Mouse (Mus musculus) neural tube, embryonic 11.5 days (tissue): ENCODE results near the gene Ift43. TPM values are rescaled to one million over a fixed set of nuclear protein-coding genes. Genes with fewer than 3 reads are reported as not detected.

Source experiments
- ATAC-seq: fragments of 200-750 bp; cut with Nextera tagmentation; 2 replicates; pipeline ENCODE4 v1.8.0; 2017; ENCODE audit warnings: moderate number of reproducible peaks, mild to moderate bottlenecking, moderate TSS enrichment, moderate library complexity; ENCODE audit not compliant: insufficient read depth, low FRiP score, low TSS enrichment
- DNase-seq: peaks from one replicate; pipeline ENCODE4 v3.0.0-alpha.2; 2015; ENCODE audit warnings: low spot score
- H3K27ac ChIP-seq: fragments of 300-500 bp; sonication (generic); 2 replicates; pipeline ENCODE4 v1.5.1; 2014; ENCODE audit warnings: low read depth, mild to moderate bottlenecking, low read length
- H3K27me3 ChIP-seq: fragments of 300-500 bp; sonication (generic); 2 replicates; pipeline ENCODE4 v1.6.1; 2014; ENCODE audit warnings: mild to moderate bottlenecking, low read length, mixed read lengths; ENCODE audit not compliant: control insufficient read depth, insufficient read depth
- H3K36me3 ChIP-seq: fragments of 300-500 bp; sonication (generic); 2 replicates; pipeline ENCODE4 v1.6.1; 2014; ENCODE audit warnings: mild to moderate bottlenecking, low read length, moderate library complexity, mixed read lengths; ENCODE audit not compliant: control insufficient read depth, insufficient read depth
- H3K4me1 ChIP-seq: fragments of 300-500 bp; sonication (generic); 2 replicates; pipeline ENCODE4 v1.6.1; 2014; ENCODE audit warnings: low read length, mixed read lengths; ENCODE audit not compliant: control insufficient read depth, insufficient read depth
- H3K4me2 ChIP-seq: fragments of 300-500 bp; sonication (generic); 2 replicates; pipeline ENCODE4 v1.6.1; 2014; ENCODE audit warnings: low read depth, mild to moderate bottlenecking, moderate library complexity
- H3K4me3 ChIP-seq: fragments of 300-500 bp; sonication (generic); 2 replicates; pipeline ENCODE4 v1.5.1; 2014; ENCODE audit warnings: low read depth, low read length
- H3K9ac ChIP-seq: fragments of 300-500 bp; sonication (generic); 2 replicates; pipeline ENCODE4 v1.6.1; 2014; ENCODE audit warnings: mild to moderate bottlenecking, low read length
- H3K9me3 ChIP-seq: fragments of 300-500 bp; sonication (generic); 2 replicates; pipeline ENCODE4 v1.6.1; 2016; ENCODE audit warnings: low read length; ENCODE audit not compliant: control insufficient read depth
- WGBS: fragments of 180-500 bp; shearing (Covaris S2); extraction: QIAGEN DNeasy Blood & Tissue Kit; methylation state at CpG from one replicate; pipeline ENCODE4 v1.1.7; 2014; 5-methylcytosine and 5-hydroxymethylcytosine counted together
- polyA plus RNA-seq: library from polyadenylated mRNA; unstranded; fragments of >200 nt; fragmentation: Nextera tagmentation; extraction: Ambion mirVana; gene quantifications from 2 replicates; pipeline ENCODE4 v1.2.1, GENCODE M21; 2014

Gene Ift43
- polyA plus RNA-seq, 1 experiment from 2014 or later, result 88.1 TPM

- 37% methylated on average over 6 of the region's 6 CpGs for WGBS
- Histone ChIP-seq H3K36me3 (no peaks in the 10 kb centered on the region), H3K4me2 (no peak overlapping the region), H3K9ac (no peak overlapping the region), H3K4me1 (0 out of 2 replicates have a peak, but pooled peaks cover 2% of the 10 kb centered on the region), H3K27me3 (no peaks in the 10 kb centered on the region), H3K9me3 (no peaks in the 10 kb centered on the region), H3K4me3 (no peak overlapping the region), H3K27ac (no peak overlapping the region)
- no peak for DNase-seq
- no peak for ATAC-seq
Measured at GRCm38 (mm10) chr12:86173314-86173713, 91.0 kb downstream of the Ift43 start.

DNA sequence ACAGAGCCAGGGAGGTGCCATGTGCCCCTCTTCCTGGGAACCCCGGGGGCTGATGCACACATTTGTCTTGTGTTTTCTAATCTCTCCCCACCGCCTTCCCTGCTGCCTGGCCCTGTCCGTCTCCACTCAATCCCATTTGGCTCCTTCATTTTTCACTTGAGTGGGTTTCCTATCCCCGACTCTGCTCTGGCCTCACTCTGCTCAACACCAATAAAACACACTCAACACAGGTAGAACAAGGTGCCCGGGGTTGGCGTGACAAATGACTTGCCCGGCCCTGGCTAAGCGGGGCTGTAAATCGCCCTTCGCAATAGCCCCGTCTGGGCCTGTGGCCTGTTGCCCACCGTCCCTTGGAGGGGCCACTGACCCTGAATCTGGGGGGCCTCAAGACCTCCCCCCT is 92.0 kb downstream of the Ift43 start:
- DNase-seq (no peak), ATAC-seq (no peak)
- H3K4me1 ChIP-seq, result 0 out of 2 replicates have a peak, but pooled peaks cover 2% of the 10 kb centered on the region
- no peaks in the 10 kb centered on the region for H3K27me3 ChIP-seq
- 58% methylated on average over 12 of the region's 12 CpGs for WGBS
- H3K9ac ChIP-seq, result no peak overlapping the region
- no peaks in the 10 kb centered on the region for H3K36me3 ChIP-seq
- no peak overlapping the region for H3K4me3 ChIP-seq
- no peak overlapping the region for H3K4me2 ChIP-seq
- H3K9me3 ChIP-seq, result no peaks in the 10 kb centered on the region
- no peak overlapping the region for H3K27ac ChIP-seq

DNA sequence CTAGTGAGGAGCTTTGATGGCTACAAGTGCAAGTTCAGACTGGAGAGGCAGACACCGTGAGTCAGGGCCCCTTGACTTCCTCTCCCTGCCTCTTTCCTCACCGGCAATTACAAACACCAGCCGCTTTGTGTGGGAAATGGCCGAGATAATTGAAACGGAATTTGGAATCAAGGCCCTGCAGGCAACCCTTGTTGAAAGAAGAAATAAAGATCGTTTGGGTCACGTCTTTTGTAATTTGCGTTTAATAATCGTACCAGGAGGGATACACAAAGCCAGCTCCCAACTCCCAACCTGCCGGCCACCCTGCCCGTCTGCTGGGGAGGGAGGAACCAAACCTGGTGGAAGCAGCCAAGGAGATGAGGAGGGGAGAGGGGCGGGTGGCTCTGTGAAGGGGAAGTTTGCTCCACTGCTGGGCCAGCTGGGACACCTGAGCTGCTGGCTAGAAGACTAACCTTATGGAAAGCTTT is 93.2 kb downstream of the Ift43 start:
- no peak for DNase-seq
- Histone ChIP-seq H3K4me3 (no peak overlapping the region), H3K27ac (no peak overlapping the region), H3K27me3 (no peaks in the 10 kb centered on the region), H3K4me2 (no peak overlapping the region), H3K36me3 (no peaks in the 10 kb centered on the region), H3K4me1 (0 out of 2 replicates have a peak, but pooled peaks cover 2% of the 10 kb centered on the region), H3K9ac (no peak overlapping the region), H3K9me3 (no peaks in the 10 kb centered on the region)
- WGBS, result 17% methylated on average over 12 of the region's 12 CpGs
- no peak for ATAC-seq

- Histone ChIP-seq H3K9me3 (no peaks in the 10 kb centered on the region), H3K4me3 (no peak overlapping the region), H3K4me2 (no peak overlapping the region), H3K36me3 (no peaks in the 10 kb centered on the region), H3K4me1 (0 out of 2 replicates have a peak, but pooled peaks cover 2% of the 10 kb centered on the region), H3K27ac (0 out of 2 replicates have a peak overlapping the region, but pooled peaks have one; percentile 27), H3K27me3 (no peaks in the 10 kb centered on the region), H3K9ac (no peak overlapping the region)
- 57% methylated on average over 11 of the region's 11 CpGs for WGBS
- DNase-seq, result peak; percentile 42
- ATAC-seq, result no peak
Measured at GRCm38 (mm10) chr12:86176675-86177339, 94.5 kb downstream of the Ift43 start.

- Histone ChIP-seq H3K9me3 (no peaks in the 10 kb centered on the region), H3K4me1 (0 out of 2 replicates have a peak, but pooled peaks cover 2% of the 10 kb centered on the region), H3K4me3 (no peak overlapping the region), H3K4me2 (no peak overlapping the region), H3K27me3 (no peaks in the 10 kb centered on the region), H3K9ac (no peak overlapping the region), H3K36me3 (no peaks in the 10 kb centered on the region), H3K27ac (no peak overlapping the region)
- ATAC-seq, result no peak
- no peak for DNase-seq
- WGBS, result 85% methylated on average over 7 of the region's 7 CpGs
Measured at GRCm38 (mm10) chr12:86179266-86179665, 96.9 kb downstream of the Ift43 start.

DNA sequence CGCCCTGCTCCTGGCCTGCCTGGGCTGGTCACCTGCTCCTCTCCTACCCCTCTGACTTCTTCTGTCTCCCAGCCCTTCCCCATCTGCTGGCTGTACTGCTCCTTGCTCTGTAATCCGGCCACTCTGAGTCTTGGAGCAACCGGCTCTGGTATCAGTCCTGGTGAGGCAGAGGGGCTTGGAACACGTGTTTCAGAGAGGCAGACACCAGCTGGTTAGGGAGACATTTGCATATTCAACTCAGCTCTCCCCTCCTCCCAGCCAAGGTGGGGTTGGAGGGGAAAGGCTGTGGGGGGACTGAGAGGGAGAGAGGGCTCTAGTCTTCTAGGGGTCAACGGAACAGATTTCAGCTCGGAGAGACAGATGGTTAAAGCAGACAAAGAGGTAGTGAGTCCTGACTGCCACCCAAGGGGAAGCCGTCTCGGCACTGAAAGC is 99.0 kb downstream of the Ift43 start:
- DNase-seq, result peak; percentile 61

GRCm38 (mm10) chr12:86181879-86182278 is 99.5 kb downstream of the Ift43 start:
- ATAC-seq (0 out of 2 replicates have a peak, but pooled peaks have one; percentile 17), DNase-seq (no peak)
- H3K9me3 ChIP-seq, result no peaks in the 10 kb centered on the region
- H3K4me3 ChIP-seq, result no peak overlapping the region
- 47% methylated on average over 2 of the region's 2 CpGs for WGBS
- H3K27ac ChIP-seq, result peak overlapping the region; percentile 47
- no peak overlapping the region for H3K9ac ChIP-seq
- H3K4me1 ChIP-seq, result 0 out of 2 replicates have a peak, but pooled peaks cover 2% of the 10 kb centered on the region
- H3K36me3 ChIP-seq, result no peaks in the 10 kb centered on the region
- H3K4me2 ChIP-seq, result no peak overlapping the region
- H3K27me3 ChIP-seq, result no peaks in the 10 kb centered on the region

More for the DNA sequence above, 99.0 kb downstream of the Ift43 start:
- 0 out of 2 replicates have a peak, but pooled peaks cover 2% of the 10 kb centered on the region for H3K4me1 ChIP-seq
- peak overlapping the region; percentile 47 for H3K27ac ChIP-seq
- whole genome bisulfite sequencing, result 17% methylated on average over 8 of the region's 8 CpGs
- H3K9me3 ChIP-seq, result no peaks in the 10 kb centered on the region
- peak; percentile 63 for ATAC-seq
- no peaks in the 10 kb centered on the region for H3K27me3 ChIP-seq
- H3K9ac ChIP-seq, result 0 out of 2 replicates have a peak overlapping the region, but pooled peaks have one; percentile 8
- no peaks in the 10 kb centered on the region for H3K36me3 ChIP-seq
- no peak overlapping the region for H3K4me2 ChIP-seq
- no peak overlapping the region for H3K4me3 ChIP-seq

GRCm38 (mm10) chr12:86182414-86182813 is 100.1 kb downstream of the Ift43 start:
- no peak overlapping the region for H3K27ac ChIP-seq
- H3K36me3 ChIP-seq, result no peaks in the 10 kb centered on the region
- no peak overlapping the region for H3K4me3 ChIP-seq
- no peak for DNase-seq
- H3K27me3 ChIP-seq, result no peaks in the 10 kb centered on the region
- ATAC-seq, result 0 out of 2 replicates have a peak, but pooled peaks have one; percentile 23
- H3K9ac ChIP-seq, result no peak overlapping the region
- 70% methylated on average over 1 of the region's 1 CpGs for WGBS
- H3K4me1 ChIP-seq, result no peaks in the 10 kb centered on the region
- no peaks in the 10 kb centered on the region for H3K9me3 ChIP-seq
- H3K4me2 ChIP-seq, result no peak overlapping the region

DNA sequence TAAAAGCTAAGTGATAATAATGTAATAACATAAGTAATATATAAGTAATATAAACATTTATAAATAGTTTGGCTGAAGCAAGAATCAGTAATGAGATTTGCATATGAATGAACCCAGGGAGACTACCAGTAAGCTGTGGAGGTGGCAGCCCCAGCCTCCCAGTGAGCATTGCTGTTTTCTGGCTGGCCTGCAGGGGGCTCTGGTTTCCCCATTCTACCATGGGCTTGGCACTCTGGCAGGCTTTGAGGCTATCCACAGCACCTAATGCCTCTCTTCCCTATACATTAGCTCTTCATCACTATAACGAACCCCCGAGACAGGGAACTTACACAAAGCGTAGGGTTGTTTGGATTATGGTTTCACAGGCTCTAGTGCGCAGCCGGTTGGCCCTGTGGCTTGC is 105.8 kb downstream of the Ift43 start:
- H3K36me3 ChIP-seq, result no peaks in the 10 kb centered on the region
- H3K4me2 ChIP-seq, result no peak overlapping the region
- DNase-seq (no peak), ATAC-seq (no peak)
- no peak overlapping the region for H3K27ac ChIP-seq
- 65% methylated on average over 5 of the region's 5 CpGs for WGBS
- no peaks in the 10 kb centered on the region for H3K9me3 ChIP-seq
- H3K4me3 ChIP-seq, result no peak overlapping the region
- H3K4me1 ChIP-seq, result 0 out of 2 replicates have a peak, but pooled peaks cover 3% of the 10 kb centered on the region
- H3K9ac ChIP-seq, result no peak overlapping the region
- H3K27me3 ChIP-seq, result no peaks in the 10 kb centered on the region
